Mouse (Mus musculus): ENCODE measurements around the gene Egfr.

GRCm38 (mm10) chr11:16877676-16878378 is 125.8 kb downstream of the Egfr start:
- TF ChIP-seq CTCF (IDR thresholded peaks at IDR 0.05; ENCODE audit: control insufficient read depth, insufficient read depth, insufficient replicate concordance, low read depth, low read length) (no peak), POLR2A (IDR thresholded peaks at IDR 0.05; ENCODE audit: control insufficient read depth, low read depth, low read length) (no peak)

All from testis, adult 2 months (tissue).